Mouse (Mus musculus) kidney, adult 2 months (tissue): ENCODE measurements around the gene Derl2.

Source experiments
- CTCF ChIP-seq: fragments of 200-500 bp; conservative IDR thresholded peaks from 2 replicates; pipeline ENCODE4 v1.5.1; 2011; ENCODE audit warnings: low read depth, mild to moderate bottlenecking, control low read depth, low read length, moderate library complexity, mixed read lengths; ENCODE audit not compliant: insufficient read depth, insufficient read length
- POLR2A ChIP-seq: fragments of 200-500 bp; IDR thresholded peaks from one replicate; pipeline ENCODE4 v1.6.1; 2011; ENCODE audit warnings: low read depth, low read length, control low read depth

DNA sequence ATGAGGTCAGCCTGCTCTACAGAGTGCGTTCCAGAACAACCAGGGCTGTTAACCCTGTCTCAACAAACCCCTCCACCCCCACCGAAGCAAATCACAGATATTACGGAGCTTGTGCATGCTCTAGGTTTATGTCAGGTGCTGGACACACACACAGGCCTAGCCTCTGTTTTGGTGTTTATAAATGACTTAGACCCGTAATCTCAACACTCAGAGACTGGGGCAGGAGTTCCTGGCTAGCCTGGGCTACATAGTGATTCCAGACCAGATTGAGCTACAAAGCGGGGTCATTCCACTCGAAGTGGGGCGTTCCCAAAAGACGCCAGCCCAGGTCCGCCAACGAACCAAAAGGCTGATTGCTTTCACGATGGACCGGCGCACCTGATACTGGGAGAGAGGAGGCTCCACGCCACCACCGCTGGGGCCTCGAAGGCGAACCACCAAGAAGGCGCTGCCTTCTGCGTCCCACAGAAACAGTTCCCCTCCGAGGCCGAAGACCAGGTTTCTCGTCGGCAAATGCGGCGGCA lies 50.3 kb downstream of the Derl2 start:
- no peak for TF ChIP-seq CTCF
- TF ChIP-seq POLR2A, result no peak
